Mouse (Mus musculus) embryo, embryonic 9.5 days (tissue): ENCODE measurements around the gene Srgap1.

Experiments
- DNase-seq: peaks from one replicate; pipeline ENCODE4 v3.0.0-alpha.2; 2017; ENCODE audit errors: extremely low spot score

The Srgap1 gene

DNA sequence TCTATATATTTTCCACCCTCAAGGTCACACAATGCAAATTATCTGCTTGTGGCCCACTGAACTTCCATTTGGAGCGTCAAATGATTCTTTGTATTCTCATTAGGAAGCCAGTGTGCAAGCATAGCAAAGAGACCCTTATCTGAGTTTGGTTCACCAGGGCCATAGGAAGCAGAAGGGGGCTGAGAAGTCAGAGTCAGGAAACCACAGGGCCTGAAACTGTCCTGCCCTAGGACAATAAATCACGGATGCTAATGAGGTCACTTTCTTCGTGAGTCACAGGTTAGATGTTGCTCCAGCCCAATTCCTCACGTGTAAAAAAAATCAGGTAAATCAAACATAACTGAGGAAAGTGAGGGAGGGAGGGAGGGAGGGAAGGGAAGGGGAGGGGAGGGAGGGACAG is 85.1 kb downstream of the Srgap1 start:
- no peak for DNase-seq

DNA sequence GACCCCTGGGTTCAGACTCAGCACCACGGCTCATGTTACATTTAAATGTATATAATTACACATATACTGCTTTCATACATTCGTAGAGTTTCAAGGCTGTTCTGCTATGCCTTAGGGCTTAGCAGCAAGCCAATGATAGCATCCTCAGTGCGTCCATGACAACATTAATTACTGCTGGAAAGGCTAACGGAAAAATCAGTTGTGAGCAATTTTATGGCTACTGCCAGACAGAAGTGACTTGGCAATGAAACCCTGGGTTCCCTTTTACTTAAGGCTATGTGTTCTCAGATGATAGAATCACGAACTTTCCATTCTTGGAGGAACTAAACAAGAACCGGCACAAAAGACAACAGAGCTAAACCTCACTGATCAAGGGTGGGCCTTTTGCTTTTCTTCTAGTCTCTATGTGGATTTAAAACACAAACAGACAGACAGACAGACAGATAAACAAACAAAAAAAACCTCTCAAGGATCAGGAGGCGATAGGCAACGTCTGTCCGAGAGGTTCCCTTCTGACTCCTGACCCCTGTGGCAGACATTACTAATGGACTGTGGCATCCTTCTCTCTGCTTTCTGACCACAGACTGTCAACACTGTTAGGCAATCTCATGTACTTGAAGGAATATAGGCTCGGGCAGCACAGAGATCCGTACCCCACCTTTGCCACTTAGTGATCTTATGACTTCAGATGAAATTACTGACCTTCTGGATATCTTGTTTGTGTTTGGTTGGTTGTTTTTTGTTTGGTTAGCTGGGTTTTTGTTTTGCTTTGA is 85.8 kb downstream of the Srgap1 start:
- no peak for DNase-seq

DNA sequence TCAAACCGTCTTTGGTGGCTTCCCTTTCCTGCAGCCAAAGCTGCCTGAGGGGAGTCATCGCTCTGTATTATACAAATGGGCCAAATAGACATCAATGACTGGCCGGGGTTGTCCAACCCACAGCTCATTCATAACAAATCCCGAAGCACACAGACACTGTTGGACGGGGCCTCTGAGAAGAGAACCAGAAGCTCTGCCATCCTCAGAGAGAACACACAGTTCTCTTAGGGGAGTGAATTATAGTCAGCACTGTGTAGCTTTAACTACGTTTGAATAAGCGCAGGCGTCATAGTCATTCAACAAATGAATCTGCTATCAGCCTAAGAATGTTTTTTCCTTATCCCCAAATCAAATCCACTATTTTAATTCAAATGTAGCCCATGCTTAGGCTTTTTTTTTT is 88.4 kb downstream of the Srgap1 start:
- DNase-seq = no peak

DNA sequence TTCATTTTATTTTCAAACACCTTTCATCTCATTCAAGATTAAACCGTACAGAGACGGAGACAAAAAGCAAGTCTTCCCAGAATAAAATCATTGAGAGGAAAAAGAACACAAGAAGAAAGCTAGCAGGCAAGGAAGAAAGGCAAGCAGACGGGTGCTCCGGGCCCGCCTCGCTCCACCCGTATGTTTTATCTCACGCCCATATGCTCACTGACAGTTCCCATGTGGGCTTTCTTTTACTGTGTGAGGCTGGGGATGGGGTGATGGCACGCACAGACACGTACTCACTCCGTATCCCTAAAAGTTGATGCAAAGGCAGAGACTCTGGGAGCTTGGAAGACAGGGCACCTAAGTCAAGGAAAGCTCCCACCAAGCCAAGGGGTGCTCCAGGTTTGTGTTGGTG is 90.6 kb downstream of the Srgap1 start:
- DNase-seq = no peak

DNA sequence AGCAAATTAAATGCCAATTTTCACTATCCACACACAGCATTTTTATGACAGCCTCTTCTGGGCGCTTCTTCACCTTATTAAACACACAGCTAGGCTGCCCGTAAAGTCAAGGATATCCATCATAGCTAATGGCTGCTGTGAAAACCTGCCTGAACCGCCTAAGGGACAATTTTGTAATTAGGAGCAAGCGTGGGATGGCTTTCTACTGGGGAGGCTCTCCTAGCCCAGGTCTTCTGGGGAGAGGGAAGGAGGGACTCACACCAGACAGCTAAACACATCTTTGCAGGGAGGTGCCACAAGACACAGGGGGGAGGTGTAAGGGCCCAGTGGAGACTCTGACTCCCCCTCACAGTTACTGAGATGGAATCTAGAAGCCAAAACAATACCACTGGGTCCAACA is 91.4 kb downstream of the Srgap1 start:
- no peak for DNase-seq

DNA sequence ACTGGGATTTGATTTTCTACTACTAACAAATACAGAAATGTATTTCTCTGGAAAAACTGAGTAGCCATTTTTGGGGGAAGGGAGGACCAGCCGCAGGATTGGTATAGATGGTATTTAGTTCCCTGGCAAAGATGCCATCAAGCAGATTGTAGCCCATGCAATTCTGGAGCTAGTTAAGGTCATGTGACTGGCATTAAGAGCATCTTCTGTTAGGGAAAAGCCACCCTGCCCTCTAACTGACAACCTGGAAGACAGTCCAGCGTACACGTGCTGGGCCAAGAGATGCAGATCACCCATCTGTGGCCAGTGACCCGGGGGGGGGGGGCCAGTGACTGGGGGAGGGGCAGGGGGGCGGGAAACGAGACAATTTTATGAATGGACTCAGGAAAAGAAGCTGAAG is 92.2 kb downstream of the Srgap1 start:
- no peak for DNase-seq

DNA sequence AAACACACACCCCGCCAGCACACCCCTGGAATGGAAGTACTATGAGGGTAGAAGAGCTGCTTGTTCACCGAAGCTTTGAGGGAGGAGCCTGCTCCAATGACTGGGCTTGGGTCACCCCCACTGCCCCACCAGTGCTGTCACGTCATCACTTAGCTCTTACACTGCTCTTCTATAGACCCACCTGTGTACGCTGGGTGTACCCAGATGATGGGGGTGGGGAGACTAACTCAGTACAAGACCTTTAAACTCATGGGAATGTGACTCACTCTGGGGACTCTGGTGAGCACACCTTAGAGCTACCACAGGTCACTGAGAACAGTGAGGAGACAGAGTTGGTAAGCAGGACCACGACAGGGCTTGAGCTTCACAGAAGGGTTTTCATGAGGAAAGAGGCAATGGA is 94.1 kb downstream of the Srgap1 start:
- DNase-seq = no peak

DNA sequence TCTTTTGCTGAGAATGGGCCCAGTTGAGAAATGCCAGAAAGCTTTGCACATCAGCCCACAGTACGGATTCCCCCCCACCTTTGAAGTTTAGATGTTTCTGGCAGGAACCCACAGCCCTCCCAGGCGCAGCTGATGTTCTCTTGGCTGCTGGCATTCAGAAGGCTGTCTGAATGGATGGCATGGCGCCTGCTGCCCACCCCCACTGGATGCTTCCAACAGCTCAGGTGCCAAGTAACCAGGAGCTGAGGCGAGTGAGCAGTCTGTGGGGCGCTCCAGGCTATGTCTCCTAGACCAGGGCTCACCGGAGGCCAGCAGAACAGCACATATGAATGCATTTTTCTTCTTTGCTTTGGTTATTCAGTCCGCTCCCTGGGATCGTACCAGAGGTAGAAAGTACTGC is 100.9 kb downstream of the Srgap1 start:
- DNase-seq = no peak

DNA sequence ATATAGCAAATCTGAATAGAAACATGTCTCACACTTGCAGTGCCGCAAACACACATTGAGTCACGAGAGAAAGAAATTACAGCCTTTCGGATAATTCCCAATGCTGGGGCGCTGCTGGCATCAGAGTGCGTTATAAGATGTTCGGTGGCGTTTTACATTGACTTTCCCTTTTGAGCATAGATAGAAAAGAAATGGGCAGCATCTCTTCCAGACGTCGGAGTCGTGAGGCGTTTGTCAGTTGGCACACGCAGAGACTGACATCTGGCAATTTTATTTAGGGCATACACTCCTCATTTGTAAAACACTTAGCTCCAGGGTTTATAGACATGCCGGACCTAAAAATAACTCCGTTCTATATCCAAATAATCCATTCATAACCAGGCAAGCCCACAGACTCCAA is 115.2 kb downstream of the Srgap1 start:
- DNase-seq = no peak

DNA sequence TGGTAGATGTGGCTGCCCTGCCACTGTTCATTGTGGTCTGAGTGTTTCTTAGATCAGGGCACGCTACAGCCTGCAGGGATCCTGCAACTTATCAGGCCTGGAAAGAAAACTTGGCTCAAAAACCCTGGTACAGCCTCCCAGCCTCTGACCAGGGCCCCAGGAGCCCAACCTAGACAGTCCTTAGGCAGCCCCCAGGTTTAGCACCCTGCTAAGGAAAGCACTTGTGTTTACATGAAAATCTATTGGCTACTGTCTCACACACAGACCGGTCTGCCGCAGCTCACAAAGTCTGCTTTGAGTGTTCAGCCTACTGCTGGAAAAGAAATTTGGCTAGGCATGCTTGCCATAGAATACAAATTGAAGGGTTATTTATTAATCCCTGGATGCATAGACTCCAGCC is 121.0 kb downstream of the Srgap1 start:
- no peak for DNase-seq

DNA sequence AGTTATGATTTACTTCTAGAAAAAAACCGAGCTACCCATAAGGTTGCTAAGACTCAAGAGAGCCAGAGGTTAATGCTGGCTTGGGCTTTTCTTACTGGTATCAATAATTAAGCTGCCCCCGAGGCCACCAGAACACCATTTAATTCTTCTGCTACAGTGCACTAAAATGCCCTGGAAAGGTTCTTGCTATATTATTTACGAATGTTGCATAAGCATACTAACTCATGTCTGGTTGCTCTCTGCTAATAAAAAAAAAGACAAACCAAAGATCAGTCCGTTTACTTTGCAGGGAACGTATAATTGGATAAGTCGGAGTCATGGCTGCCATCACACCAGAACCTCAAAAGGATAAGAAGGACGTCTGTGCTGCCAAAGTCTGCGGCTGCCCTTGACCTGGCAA is 128.1 kb downstream of the Srgap1 start:
- no peak for DNase-seq

DNA sequence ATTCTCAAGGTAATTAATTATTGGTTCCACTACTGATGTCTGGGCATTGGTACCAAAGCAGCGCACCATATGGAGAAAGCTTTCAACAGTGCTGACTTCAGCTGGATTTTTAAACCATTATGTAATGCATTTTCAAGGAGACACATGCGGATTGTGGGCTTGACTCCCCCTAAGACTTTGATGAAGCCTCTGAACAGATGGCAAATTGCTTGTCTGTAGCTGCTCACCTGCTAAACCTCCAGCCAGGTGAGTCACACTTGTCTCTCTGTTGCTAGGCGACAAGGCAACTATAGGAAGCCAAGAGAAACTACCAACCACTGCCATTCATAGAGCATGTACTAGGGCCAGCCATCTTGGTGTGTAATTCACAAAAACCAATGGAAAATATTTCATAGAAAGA is 128.5 kb downstream of the Srgap1 start:
- no peak for DNase-seq

DNA sequence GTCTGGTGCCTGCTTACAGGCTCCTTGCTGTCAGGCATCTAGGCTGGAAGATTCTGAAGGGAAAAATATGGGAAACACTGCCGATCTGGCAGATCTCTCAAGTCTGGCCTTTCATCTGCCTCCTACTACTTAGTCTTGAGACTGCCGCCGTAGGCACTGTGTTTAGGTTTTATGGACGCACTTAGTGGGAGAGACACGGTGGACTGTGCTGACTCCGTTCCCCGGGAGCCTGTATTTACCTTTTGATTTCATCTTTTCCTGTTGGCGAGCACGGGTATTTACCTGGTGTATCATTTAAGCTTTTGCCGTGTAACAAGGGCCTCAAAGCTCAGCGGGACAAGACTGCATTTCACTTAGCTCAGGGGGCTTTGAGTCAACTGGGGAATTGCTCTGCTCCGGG is 131.6 kb downstream of the Srgap1 start:
- no peak for DNase-seq

DNA sequence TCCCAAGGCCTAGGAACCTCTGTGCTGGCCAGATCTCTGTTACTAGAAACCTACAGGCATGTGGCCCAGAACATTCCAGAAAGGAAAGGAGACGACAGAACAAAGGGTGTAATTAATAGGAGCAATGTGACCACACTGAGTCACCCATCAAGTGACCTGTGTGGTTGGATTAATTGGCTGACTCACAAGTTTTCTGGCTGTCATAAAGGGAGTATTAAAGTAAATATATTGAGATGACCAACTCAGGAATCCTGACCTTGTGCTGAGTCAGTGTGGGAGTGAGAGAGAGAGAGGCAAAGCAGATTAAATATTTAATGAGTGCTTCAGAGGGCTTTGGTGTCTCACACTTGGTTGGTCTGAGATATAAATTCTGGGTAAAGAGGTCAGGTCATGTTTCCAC is 143.0 kb downstream of the Srgap1 start:
- no peak for DNase-seq

DNA sequence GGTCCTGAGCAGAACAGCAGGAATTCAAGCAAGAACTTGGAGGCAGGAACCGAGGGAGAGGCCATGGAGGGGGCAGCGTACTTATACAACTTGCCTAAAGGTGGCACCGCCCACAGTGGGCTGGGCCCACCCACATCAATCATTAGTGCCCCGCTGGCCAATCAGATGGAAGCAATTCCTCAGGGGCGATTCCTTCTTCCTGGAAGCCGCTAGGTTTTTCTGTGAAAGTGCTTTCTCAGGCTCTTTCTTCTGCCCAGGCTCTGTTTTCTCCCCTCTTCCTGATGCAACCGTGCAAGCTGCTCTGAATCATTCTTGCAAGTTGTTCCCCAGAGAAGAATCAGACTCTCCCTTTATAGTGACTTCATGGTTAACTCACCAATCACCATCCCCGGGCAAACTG is 144.5 kb downstream of the Srgap1 start:
- no peak for DNase-seq

DNA sequence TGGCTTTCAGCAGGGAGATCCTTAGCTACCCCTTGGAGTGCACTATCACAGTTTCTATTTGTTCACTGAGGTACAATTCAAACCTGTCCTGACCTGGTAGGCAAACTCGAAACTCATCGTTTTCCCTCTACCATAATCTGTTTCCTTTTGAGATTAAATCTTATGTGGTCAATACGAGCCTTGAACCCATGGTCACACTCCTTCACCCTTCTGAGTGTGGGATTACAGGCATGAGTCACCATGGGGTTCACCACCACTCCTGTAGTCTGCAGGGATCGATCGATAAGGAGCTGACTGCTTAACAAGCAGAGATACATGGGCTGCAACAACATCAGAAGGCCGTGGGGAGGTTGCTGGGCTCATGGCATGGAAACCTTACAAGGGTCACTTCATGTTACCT is 146.3 kb downstream of the Srgap1 start:
- DNase-seq = no peak

DNA sequence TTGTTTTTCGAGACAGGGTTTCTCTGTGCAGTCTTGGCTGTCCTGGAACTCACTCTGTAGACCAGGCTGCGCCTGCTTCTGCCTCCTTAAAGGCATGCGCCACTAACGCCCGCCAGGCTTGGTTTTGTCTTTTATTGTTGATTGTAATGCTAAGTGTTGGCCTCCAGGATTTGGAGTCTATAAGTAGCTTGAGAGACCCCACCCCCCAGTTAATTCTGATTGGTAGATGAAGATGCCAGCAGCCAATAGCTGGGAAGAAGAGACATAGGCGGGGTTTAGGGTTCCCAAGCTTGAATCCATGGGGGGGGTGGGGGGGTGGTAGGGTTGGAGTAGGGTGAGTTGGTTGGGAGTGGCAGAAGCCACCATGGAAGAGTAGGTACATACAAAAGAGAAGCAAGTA is 147.4 kb downstream of the Srgap1 start:
- DNase-seq = no peak

DNA sequence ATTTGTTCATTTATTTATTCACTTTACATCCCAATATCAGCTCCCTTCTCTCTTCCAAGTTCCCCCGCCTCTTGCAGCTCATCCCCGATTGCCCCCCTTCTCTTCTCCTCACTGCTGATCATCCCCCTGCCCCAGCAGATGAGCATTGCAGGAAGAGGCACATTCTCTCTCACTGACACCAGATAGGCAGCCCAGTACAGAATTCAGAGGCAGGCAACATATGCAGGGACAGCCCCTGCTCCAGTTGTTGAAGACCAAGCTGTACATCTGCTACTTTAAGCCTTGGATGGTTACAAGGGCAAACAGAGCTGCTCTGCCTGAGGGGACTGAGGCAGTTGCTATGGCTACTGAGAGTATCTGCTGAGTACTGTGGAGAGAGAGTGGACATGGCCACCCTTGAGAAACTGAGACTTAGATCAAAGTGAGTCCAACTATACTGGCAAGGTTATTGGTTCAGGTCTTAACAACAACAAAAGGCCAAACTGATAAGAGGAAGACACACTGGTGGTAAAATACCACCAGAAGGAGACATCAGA is 149.2 kb downstream of the Srgap1 start:
- DNase-seq = no peak

DNA sequence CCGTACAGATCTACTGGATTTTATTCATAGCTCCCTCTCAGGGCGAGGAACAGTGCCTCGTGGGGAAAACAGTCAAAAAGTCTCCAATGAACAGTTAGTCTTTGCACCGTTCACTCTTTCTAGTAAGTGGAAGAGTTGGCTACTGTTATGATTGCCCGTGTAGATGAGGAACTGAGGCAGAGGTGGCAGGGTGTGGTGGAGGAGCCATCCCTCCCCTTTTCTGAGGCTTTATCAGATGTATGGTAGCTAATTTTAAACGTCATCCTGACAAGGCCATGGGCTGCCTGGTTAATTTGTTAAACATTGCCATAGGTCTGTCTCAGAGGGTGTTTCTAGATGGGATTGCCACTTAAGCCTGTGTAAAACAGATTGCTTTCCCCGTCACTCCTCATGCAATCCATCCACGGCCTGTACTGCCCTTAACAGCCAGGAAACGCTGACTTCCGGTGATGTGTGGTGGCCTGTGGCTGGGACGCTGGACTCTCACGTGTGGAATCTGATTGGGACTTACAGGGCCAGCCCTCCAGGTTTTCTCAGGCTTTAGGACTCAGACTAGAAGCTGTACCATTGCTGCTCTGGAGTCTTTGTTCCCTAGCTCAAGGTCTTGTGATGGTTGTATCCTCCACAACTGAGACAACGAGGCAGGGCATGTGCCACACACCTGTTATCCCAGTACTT is 155.6 kb downstream of the Srgap1 start:
- no peak for DNase-seq

DNA sequence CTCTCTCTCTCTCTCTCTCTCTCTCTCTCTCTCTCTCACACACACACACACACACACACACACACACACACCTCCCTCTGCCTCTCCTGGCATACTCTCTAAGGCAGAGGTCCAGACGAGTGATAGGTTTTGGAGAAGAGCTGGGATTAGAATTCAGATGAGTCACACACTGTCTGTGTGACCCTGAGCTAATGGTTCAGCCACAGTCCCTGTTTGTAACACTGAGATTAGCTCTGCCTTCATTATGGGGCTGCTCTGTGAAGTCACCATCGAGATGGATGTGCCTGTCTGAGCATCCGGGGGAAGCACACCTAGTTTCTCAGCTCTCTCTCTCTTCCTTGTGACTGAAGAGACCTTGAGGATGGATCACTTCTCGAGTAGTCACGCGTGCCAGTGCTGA is 157.1 kb downstream of the Srgap1 start:
- DNase-seq = no peak

DNA sequence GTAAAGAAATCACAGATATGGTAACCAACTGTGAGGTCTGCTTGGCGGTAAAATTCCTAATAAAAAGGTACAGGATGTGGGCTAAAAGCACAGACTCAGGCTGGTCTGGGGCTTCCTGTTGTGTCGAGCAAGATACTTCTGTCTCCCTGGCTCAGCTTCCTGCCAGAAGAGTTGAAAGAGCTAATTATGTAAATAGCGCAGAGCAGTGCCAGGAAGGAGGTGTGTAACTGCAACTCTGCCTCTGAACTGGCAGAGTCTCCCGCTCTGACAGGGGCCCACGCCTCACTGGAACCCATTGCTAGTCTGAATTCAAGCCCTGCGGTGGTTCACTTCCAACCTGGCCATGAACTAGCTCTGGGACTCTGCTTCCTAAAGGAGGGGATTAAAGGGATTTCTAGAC is 160.3 kb downstream of the Srgap1 start:
- no peak for DNase-seq

DNA sequence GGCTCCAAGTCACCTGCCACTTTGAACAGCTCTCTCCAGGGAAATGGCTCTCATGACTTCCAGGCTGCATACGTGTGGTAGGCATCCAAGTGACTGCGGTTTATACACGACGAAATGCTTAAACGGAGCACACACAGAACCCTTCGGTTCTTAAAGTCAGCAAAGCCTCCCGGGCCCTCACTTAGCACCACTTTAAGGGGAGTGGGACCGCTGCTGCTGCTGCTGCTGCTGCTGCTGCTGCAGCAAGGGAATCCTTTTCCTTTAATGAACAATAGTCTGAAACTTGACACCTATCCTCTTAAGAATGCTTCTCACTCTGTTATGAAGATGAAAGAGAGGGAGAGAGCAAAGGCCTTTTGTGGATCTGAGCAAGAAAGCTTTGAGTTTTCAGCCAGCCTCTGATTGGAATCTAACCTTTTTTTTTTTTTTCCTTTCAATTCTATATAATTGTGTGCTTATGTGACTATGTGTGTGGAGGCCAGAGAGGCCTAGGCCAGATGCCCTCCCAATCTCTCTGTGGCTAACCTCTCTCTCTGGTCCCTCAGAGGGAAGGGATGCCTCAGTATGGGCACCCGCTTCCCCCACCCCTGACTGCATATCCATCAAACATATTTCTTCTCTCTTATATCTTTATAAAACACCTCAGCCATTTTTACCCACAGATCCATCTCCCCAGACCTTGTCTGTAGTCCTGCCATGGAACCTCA is 161.4 kb downstream of the Srgap1 start:
- peak; percentile 46 for DNase-seq

DNA sequence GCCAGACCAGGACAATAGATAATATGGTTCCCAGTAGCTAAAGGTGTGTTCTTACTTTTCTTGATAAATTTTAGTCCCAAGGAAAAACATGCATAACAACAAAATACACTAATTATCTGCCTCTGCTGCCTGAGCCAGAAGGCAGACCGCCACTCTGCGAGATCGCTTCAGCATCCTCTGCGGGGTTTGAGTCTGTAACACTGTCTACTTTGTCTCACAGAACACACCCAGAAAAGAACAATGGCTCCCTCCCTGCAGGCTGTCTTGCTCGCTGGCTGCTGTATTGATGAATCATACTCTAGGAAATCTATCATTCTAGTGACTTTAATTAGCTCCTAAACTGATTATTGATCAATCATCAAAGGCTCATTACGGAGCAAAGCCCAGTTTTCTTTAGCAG is 164.7 kb downstream of the Srgap1 start:
- no peak for DNase-seq
